Mouse (Mus musculus): ENCODE data around the gene Eif3b.
"Not testable (repeated sequence)": the region's sequence is repeated elsewhere in the genome, so short reads cannot be mapped to it uniquely, and the experiment has no call there.

Gene Eif3b

GRCm38 (mm10) chr5:140392701-140393100 is 26.4 kb upstream of the Eif3b start:
- DNase-seq (ENCODE audit: extremely low spot score, low spot score) = no peak

DNA sequence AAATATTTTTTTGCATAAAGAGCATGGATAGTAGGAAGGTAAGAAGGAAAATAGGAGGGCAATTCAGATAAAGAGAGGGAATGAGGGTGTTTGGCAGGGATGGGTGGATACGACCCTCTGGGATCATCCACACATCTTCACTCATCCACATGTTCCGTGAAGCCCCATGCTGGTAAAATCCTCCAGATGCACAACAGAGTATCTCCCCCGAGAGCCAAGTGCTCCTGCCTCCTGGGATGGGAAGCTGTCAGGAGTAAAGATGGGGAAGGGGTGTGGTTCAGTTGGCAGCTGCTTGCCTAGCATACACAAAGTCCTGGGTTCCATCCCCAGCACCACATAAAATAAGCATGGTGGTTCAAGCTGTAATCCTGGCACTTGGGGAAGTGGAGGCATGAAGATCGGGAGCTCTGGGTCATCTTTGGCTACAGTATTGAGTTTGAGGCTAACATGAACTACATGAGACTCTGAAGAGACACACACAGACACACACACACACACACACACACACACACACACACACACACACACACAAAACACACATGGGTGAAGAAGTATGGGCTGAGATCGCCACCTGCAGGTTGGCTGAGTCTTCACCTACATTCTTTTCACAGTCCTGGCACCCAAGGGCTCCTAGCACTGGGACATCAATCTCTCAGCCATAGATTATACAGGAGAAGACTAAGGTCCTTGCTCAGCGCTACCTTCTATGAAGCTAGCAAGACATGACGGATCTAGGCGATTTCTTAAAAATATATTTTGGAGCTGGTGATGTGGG is 22.8 kb upstream of the Eif3b start:
- no peak for DNase-seq (ENCODE audit: extremely low spot score, low spot score)

DNA sequence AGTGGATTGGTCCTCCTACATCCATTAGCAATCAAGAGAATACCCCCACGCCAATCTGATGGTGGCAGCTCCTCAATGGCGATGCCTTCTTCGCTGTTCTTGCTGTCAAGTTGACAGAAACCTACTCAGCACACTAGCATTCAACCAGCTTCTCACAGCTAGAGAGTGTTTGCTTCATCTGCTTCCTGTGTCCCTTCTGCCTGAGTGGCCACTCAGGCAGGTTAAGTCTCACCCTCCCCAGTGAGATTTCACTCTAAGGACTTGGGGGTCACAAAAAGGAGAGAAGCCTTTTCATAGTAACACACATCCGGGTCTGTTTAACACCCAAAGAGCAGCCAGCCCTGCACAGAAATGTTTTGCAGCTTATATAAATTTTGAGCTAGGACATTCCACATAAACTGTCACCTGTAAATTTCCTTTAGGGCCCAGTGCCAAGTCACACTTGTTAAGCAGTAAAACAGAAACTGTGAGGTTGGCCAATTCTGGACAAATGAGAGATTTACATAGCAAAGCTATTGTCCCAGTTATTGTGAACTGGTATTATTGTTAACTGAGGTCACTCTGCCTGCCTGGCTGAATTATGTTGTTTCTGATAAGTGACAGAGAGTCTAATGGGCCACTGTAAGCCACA is 16.4 kb upstream of the Eif3b start:
- DNase-seq (ENCODE audit: extremely low spot score, low spot score) = no peak

DNA sequence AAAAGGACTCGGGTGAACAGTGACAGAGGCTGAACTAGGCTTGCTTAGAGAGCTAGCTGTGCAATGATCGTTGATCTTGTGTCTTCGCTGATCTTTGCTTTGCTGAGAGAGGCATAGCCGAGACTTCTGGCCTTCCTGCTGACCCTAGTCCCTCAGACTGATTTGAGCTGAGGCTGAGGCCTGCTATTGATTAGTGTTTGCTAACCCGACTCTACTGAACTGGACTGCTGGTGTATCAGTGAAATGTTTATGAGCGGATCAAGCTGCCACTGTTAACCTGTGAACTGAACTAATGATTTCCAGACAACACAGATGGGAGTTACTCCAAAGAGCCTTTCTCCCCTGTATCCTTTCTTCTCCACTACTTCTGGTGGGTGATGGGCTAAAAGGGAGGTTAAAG is 14.0 kb upstream of the Eif3b start:
- no peak for DNase-seq (ENCODE audit: extremely low spot score, low spot score)

DNA sequence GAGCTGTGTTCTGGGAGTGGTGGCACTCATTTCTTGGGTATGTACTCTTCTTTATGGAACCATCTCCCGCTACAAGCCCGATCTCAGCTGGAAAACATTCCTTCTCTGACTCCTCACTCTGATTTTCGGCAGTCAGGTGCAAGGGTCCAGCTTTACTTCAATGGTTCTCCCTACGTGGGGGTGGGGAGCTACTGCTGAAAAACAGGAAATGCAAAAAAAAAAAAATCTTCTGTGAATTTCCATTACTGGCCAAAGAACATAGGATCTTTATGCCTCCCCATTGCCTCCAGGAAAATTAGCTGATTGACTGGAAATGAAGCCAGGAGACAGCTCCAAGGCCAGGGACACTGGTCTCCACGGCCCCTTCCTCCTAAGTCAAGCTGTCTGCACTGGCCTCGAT is 12.5 kb upstream of the Eif3b start:
- DNase-seq (ENCODE audit: extremely low spot score, low spot score) = no peak

- DNase-seq (ENCODE audit: extremely low spot score, low spot score) = no peak
Observed at GRCm38 (mm10) chr5:140408801-140409200, 10.3 kb upstream of the Eif3b start.

DNA sequence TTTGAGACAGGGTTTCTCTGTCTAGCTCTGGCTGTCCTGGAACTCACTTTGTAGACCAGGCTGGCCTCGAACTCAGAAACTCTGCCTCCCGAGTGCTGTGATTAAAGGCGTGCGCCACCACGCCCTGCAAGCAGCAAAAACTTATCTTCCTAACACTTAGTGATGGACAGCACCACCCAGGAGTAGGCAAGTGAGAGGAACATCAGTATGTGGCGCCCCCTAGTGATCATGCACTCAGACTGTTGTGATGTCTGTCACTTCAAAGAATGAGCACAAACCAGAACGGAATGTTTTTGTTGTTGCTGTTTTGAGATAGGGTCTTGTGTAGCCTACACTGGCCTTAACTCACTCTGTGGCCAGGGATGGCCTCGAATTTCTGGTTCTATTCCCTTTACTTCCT is 7.8 kb upstream of the Eif3b start:
- peak; percentile 47 for DNase-seq (ENCODE audit: extremely low spot score, low spot score)

DNA sequence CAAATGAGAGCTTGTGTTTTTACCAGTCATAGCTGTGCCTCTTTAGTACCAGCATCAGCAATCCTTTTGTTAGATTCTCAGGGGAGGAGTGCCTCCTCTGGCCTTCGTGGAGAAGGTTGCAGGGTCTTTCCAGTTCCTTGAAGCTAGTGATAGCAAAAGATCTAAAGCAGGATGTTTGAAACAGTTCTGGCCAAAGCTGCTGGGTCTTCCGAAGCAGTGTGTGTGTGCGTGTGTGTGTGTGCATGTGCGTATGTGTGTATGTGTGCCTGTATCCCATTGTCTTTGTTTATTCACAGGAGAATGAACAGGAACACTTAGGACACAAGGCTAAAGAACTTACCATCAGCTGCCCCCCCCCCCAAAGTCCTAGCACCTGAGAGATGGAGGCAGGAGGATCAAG is 4.5 kb upstream of the Eif3b start:
- no peak for DNase-seq (ENCODE audit: extremely low spot score, low spot score)

DNA sequence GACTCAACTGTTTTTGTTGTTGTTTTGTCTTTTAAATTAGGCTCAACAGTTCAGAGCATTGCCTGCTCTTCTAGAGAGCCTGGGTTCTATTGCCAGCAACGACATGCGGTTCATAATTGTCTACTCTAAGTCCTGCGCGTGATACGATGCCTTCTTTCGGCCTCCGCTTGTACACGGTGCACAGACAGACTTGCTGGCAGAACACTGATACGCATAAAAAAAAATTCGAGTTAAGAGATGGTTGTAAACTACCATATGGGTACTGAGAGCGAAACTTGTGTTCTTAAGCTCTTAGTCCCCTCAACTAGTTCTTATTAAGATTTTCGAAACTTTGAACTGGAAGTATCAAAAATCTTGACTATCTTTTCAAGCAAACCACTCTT is 1.0 kb upstream of the Eif3b start:
- DNase-seq (ENCODE audit: extremely low spot score, low spot score) = no peak

GRCm38 (mm10) chr5:140419442-140420080 is 433 bp downstream of the Eif3b start:
- DNase-seq (ENCODE audit: extremely low spot score, low spot score) = no peak

- DNase-seq (ENCODE audit: extremely low spot score, low spot score) = no peak
Observed at GRCm38 (mm10) chr5:140420616-140421015, 1.5 kb downstream of the Eif3b start.

GRCm38 (mm10) chr5:140425016-140425783 is 6.1 kb downstream of the Eif3b start:
- no peak for DNase-seq (ENCODE audit: extremely low spot score, low spot score)

- DNase-seq (ENCODE audit: extremely low spot score, low spot score) = not testable (repeated sequence)
Observed at GRCm38 (mm10) chr5:140439117-140439516, 20.0 kb downstream of the Eif3b start.

GRCm38 (mm10) chr5:140441406-140441805 is 22.3 kb downstream of the Eif3b start:
- DNase-seq (ENCODE audit: extremely low spot score, low spot score) = no peak

DNA sequence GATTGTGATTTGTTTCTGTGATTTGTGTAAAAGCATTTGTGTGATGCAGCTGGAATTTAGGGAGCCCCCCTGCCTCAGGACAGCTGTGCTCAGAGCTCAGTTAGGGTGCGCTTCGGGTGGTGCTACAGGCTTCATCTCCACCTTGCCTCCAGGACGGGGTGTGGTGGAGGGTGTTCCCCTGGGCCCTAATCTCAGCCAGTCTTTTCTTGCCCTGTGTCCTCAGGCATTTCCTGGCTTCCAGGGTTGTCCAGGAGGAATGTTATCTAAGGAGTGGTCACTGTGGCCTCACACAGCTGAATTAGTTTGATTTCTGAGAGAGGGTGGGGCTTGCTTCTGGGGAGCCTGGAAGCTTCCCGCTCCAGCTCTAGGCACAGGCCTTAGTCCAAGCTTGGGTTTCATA is 24.9 kb downstream of the Eif3b start:
- DNase-seq (ENCODE audit: extremely low spot score, low spot score) = no peak

DNA sequence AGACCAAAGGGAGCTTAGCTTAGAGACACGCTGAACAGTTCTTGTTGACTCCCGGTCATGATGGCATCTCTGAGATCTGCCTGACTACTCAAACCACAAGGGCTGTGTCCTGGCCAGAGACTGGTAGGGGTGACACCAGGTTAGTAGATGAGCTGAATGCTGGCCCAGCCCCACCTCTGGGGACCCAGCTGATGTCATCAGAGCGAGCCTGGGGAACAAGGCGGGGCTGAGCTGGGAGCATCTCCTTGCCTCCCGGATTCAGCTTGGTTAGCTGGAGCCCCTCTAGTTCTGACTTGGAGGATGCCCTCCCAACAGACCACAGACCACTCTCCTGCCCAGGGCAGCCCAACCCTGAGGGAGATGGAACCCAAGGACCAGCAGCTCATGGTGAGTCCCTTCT is 26.2 kb downstream of the Eif3b start, which contains the start of gene Gm4869:
Gene Gm4869, plus strand, starts transcription at position 301 of the 400 bp plus-strand sequence.
- DNase-seq (ENCODE audit: extremely low spot score, low spot score) = no peak

DNA sequence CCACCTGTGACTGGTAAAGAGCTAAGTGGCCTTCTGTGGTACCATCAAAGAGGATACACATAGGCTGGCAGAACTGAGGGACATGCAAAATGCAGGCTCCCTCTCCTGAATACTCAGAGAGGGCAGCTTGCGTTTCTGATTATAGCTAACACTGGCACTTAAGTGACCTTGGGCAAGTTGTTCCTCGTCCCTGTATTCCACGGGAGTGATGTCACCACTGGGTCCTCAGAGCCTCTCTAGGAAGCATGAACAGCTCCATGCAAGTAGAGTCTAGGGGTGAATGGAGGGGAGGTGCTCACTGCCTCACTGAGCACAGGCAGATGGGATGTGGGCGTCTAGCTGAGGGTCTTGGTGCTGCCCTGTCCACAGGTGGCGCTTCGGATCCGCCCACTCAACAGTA is 26.9 kb downstream of the Eif3b start:
- DNase-seq (ENCODE audit: extremely low spot score, low spot score) = no peak

GRCm38 (mm10) chr5:140454488-140454887 is 35.4 kb downstream of the Eif3b start:
- DNase-seq (ENCODE audit: extremely low spot score, low spot score) = no peak

GRCm38 (mm10) chr5:140455466-140455865 is 36.3 kb downstream of the Eif3b start:
- no peak for DNase-seq (ENCODE audit: extremely low spot score, low spot score)

GRCm38 (mm10) chr5:140461476-140461875 is 42.3 kb downstream of the Eif3b start:
- no peak for DNase-seq (ENCODE audit: extremely low spot score, low spot score)

DNA sequence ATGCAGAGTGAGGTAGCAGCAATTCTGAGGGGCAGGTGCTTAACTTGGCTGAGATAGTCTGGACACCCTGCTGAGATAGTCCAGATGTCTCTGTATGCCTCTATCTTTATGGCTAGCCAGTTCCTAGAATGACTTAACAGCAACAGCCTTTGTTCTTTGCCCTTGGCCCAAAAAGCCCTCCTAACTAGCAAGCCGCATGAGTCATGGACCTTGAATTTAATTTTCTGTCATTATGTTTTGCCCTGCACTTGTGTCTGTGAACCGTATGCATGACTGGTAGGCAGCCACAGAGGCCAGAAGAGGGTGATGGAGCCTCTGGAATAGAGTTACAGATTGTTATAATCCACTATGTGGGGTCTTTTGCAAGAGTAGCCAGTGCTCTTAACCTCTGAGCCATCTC is 44.0 kb downstream of the Eif3b start:
- not testable (repeated sequence) for DNase-seq (ENCODE audit: extremely low spot score, low spot score)

- DNase-seq (ENCODE audit: extremely low spot score, low spot score) = no peak
Observed at GRCm38 (mm10) chr5:140464943-140465342, 45.8 kb downstream of the Eif3b start.

All from neural tube, embryonic 10.5 days (tissue).